Mouse (Mus musculus) kidney, embryonic 16.5 days (tissue): ENCODE data around the gene Timmdc1. TPM values are rescaled to one million over a fixed set of nuclear protein-coding genes. Genes with fewer than 3 reads are reported as not detected.

Experiments used
- ATAC-seq: fragments of 200-750 bp; cut with Nextera tagmentation; 2 replicates; pipeline ENCODE4 v1.8.0; 2017; ENCODE audit warnings: moderate TSS enrichment; ENCODE audit not compliant: low FRiP score, low TSS enrichment
- H3K27ac ChIP-seq: fragments of 300-500 bp; sonication (generic); 2 replicates; pipeline ENCODE4 v1.5.1; 2014; ENCODE audit warnings: low read length
- H3K27me3 ChIP-seq: fragments of 300-500 bp; sonication (generic); 2 replicates; pipeline ENCODE4 v1.6.1; 2014; ENCODE audit warnings: low read length, control low read depth, mixed read lengths; ENCODE audit not compliant: insufficient read depth
- H3K36me3 ChIP-seq: fragments of 300-500 bp; sonication (generic); 2 replicates; pipeline ENCODE4 v1.6.1; 2014; ENCODE audit warnings: low read length, control low read depth, mixed read lengths; ENCODE audit not compliant: insufficient read depth
- H3K4me1 ChIP-seq: fragments of 300-500 bp; sonication (generic); 2 replicates; pipeline ENCODE4 v1.6.1; 2014; ENCODE audit warnings: low read length, control low read depth, mixed read lengths; ENCODE audit not compliant: insufficient read depth
- H3K4me2 ChIP-seq: fragments of 300-500 bp; sonication (generic); replicated peaks from 2 replicates; pipeline ENCODE4 v1.6.1; 2014; ENCODE audit warnings: low read depth, low read length
- H3K4me3 ChIP-seq: fragments of 300-500 bp; sonication (generic); 2 replicates; pipeline ENCODE4 v1.5.1; 2014; ENCODE audit warnings: mild to moderate bottlenecking, low read length
- H3K9ac ChIP-seq: fragments of 300-500 bp; sonication (generic); replicated peaks from 2 replicates; pipeline ENCODE4 v1.6.1; 2014; ENCODE audit warnings: low read length
- H3K9me3 ChIP-seq: fragments of 300-500 bp; sonication (generic); 2 replicates; pipeline ENCODE4 v1.6.1; 2016; ENCODE audit warnings: low read length, control low read depth
- WGBS: fragments of 180-500 bp; shearing (Covaris S2); extraction: QIAGEN DNeasy Blood & Tissue Kit; methylation state at CpG from one replicate; pipeline ENCODE4 v1.1.7; 2014; 5-methylcytosine and 5-hydroxymethylcytosine counted together
- polyA plus RNA-seq: library from polyadenylated mRNA; unstranded; fragments of >200 nt; fragmentation: Nextera tagmentation; extraction: Ambion mirVana; gene quantifications from 2 replicates; pipeline ENCODE4 v1.2.1, GENCODE M21; 2015

Timmdc1 gene
- polyA plus RNA-seq, 1 experiment from 2014 or later = 29.7 TPM

DNA sequence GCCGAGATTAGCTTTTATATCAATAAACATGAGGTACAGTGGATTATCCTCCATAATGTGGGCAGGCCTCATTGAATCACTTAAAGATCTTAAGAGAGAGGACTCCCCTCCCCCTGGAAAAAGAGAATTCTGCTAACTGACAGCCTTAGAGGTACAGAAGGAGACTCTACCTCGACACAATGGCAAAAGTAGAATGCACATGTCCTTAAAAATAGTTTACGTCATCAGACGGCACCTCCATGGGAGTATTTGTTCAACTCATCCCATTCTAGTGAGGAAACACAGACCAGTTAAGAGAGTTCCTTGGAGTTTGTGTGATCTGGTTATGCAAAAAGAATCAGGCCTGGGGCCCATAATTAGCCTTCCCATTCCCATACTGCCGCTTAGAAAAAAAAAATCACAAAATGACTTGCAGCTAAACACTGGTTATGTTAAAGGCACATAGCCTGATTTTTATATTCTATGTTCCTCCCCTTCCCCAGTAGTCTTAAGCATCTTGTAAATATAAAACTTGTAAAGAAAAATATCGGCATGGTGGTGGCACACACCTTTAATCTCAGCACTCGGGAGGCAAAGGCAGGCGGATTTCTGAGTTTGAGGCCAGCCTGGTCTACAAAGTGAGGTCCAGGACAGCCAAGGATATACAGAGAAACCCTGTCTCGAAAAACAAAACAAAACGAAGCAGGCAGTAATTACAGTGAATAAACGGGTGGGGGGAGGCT, 67.8 kb downstream of the Timmdc1 start:
- WGBS = 70% methylated on average over 11 of the region's 11 CpGs
- no peaks in the 10 kb centered on the region for H3K27me3 ChIP-seq

DNA sequence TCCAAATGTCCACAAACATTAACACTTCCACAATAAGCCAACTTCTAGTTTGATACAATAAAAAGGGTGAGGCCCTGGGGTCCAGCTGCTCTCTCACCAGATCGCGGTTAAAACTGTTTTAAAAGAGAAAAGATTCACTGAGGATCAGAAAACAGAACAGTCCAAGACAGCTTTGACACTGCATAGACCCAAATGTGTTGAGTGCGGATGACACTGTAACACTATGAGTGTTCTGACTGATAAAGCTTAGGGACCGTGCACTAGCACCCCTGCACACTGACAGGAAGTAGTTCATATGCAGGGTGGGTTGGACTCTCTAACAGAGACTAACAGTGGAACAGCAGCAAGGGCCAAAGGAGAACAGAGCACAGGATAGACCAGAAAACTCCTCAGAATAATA, 68.5 kb downstream of the Timmdc1 start:
- 90% methylated on average over 4 of the region's 4 CpGs for WGBS
- no peaks in the 10 kb centered on the region for H3K9me3 ChIP-seq
- H3K27me3 ChIP-seq = no peaks in the 10 kb centered on the region
- no peak overlapping the region for H3K9ac ChIP-seq
- peaks cover 10% of the 10 kb centered on the region for H3K36me3 ChIP-seq
- H3K4me2 ChIP-seq = no peak overlapping the region
- ATAC-seq = no peak
- peaks cover 11% of the 10 kb centered on the region for H3K4me1 ChIP-seq
- no peak overlapping the region for H3K27ac ChIP-seq
- no peak overlapping the region for H3K4me3 ChIP-seq

More for the DNA sequence above, 67.8 kb downstream of the Timmdc1 start:
- Histone ChIP-seq H3K9ac (no peak overlapping the region), H3K9me3 (no peaks in the 10 kb centered on the region), H3K4me2 (no peak overlapping the region), H3K4me3 (no peak overlapping the region), H3K36me3 (peaks cover 6% of the 10 kb centered on the region; the same call in 1 of the 2 replicates), H3K27ac (no peak overlapping the region), H3K4me1 (peaks cover 11% of the 10 kb centered on the region)
- no peak for ATAC-seq

DNA sequence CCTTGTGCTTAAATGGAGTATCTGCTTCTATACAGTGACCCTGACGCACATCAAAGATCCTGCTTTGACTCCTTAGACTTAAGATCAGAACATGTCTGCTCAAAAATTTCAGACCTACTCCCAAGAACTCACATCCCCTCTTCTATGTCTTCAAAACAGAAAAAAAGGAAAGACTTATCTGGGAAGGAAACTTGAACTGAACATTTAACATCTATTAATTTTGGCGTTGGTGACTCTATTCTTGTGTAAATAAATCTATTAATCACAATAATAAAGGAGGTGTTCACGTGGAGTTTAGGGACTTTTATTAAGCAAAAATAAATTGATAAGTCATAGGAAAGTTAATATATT, 69.3 kb downstream of the Timmdc1 start:
- WGBS = 24% methylated on average over 3 of the region's 3 CpGs
- Histone ChIP-seq H3K4me1 (peaks cover 11% of the 10 kb centered on the region), H3K36me3 (peaks cover 17% of the 10 kb centered on the region), H3K4me3 (peak overlapping the region; percentile 77), H3K27me3 (no peaks in the 10 kb centered on the region), H3K4me2 (peak overlapping the region; percentile 82), H3K9me3 (no peaks in the 10 kb centered on the region), H3K9ac (peak overlapping the region; percentile 96), H3K27ac (peak overlapping the region; percentile 97)
- no peak for ATAC-seq

DNA sequence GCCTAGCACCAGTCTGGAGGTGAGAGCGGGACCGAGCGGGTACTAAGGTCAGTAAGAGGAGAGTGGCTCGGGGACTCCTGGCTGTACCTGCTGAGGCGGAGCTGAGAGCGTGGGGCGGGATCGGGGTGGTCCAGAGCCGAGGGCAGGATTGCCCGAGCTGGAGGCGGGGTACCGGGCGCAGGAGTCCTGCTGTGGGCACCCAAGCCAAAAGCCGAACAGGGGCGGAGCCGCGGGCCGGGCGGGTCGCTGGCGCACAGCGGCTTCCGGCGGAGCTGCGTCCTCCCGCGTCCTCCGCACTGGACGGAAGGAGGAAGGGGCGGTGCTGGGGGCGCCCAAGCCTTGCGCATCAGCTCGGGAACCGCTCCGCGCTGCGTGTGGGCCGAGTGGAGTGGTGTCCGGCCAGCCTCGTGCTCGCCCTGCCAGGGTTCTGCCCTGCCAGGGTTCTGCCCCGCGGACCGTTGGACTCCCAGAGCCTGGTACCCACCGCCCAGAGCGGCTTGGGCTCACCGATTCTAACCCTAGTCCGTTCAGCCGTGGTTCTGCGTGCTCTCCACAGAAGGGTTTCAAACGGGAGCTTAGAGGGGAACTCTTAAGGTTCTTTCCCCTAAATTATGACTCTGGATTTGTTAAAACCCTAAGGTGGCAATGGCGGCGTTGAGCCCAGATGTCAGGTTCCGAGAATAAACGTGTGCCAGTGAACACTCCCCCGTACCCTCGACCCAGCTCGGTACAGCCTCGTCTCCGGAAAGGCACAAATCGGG, 69.8 kb downstream of the Timmdc1 start, which contains the start of gene Adprh:
TSS of gene Adprh (minus strand) at position 262 of the 761 bp plus-strand sequence.
- peak within 1 kb of the TSS; percentile 82 for H3K4me2 ChIP-seq
- no peaks in the 10 kb centered on the region for H3K9me3 ChIP-seq
- H3K9ac ChIP-seq = peak within 1 kb of the TSS; percentile 96
- peak within 1 kb of the TSS; percentile 77 for H3K4me3 ChIP-seq
- peak within 1 kb of the TSS; percentile 97 for H3K27ac ChIP-seq
- peak; percentile 99 for ATAC-seq
- no peaks in the 10 kb centered on the region for H3K27me3 ChIP-seq
- under 1% methylated on average over 53 of the region's 61 CpGs for whole genome bisulfite sequencing
- H3K36me3 ChIP-seq = peaks cover 19% of the 10 kb centered on the region
- peaks cover 11% of the 10 kb centered on the region for H3K4me1 ChIP-seq

DNA sequence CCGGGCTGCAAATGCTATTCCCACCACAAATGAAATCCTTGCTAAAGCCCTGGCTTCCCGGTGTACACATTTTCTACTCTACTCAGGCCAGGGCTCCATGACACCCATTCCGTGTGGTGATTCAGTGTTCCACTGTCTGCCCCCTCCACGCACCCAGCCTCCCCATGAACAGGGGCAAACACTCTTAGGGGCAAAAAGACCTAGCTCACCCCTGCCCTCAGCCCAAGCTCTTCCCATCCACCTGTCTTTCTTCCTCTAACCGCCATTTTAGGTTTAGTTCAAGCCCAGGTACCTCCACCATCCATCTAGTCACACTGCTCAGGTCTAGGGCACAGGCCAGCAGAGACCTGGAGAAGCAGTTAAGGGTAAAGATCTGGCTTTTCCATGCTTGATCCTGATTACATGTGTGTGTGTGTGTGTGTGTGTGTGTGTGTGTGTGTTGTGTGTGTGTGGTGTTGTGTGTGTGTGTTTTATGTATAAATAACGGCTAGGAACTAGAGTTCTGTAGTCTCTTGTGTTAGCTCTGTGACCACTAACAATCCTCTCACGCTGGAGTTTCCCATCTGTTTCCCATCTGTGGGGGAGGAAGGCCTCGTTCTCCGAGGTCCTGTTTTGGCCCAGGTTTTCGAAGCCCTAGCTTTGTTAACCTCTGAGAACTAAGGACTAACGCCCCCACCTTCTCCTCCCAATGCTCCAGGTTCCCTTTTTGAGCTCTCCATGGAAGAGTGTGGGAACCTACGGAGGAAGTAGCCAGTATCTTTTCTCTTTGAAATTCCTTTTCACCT, 70.8 kb downstream of the Timmdc1 start:
- H3K36me3 ChIP-seq = peaks cover 28% of the 10 kb centered on the region
- H3K4me1 ChIP-seq = peaks cover 11% of the 10 kb centered on the region
- 36% methylated on average over 12 of the region's 12 CpGs for WGBS
- ATAC-seq = no peak; the same call in none of the 2 replicates
- H3K27ac ChIP-seq = peak overlapping the region; percentile 97
- H3K4me3 ChIP-seq = peak overlapping the region; percentile 77
- no peaks in the 10 kb centered on the region for H3K27me3 ChIP-seq
- H3K9me3 ChIP-seq = no peaks in the 10 kb centered on the region
- peak overlapping the region; percentile 96 for H3K9ac ChIP-seq
- H3K4me2 ChIP-seq = peak overlapping the region; percentile 82

DNA sequence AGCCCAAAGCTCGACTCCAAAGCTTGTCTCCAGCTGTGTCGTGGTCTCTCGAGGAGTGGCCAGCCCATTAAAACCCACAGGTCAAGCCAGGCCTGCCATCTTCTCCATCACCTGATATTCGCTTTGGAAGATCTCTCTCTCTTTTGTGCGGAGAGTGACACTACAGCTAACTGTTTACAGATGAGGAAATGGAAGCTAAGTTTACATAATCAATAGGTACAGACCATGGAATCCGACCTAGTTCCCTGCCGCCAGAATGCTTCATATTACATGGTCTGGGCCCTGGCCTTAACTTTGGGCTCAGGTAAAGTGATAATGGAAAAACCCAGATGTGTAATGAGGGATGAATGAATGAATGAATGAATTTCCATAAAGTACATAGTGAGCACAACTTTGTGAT, 71.8 kb downstream of the Timmdc1 start:
- no peak overlapping the region for H3K4me3 ChIP-seq
- no peak overlapping the region for H3K27ac ChIP-seq
- peaks cover 11% of the 10 kb centered on the region for H3K4me1 ChIP-seq
- no peak overlapping the region for H3K4me2 ChIP-seq
- peaks cover 37% of the 10 kb centered on the region for H3K36me3 ChIP-seq
- ATAC-seq = no peak
- no peak overlapping the region for H3K9ac ChIP-seq
- no peaks in the 10 kb centered on the region for H3K27me3 ChIP-seq
- H3K9me3 ChIP-seq = no peaks in the 10 kb centered on the region
- WGBS = 93% methylated on average over 7 of the region's 7 CpGs

DNA sequence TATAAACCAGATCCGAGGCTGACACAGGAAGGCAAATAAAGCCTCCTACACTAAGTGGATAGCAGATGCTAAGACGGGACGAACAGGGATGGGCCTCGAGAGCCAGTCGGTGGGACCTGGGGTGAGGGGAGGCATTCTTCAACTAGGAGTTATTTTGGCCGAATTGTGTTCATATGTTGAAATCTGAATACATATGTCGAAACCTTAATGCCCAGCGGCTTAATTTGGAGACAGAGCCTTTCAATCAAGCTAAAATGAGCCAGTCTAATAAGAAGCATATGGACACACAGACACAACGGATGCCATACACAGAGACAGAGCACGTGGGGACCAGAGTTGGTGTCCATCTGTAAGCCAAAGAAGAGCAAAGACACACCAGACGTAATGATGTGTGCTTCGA, 74.0 kb downstream of the Timmdc1 start:
- no peak for ATAC-seq
- Histone ChIP-seq H3K9me3 (no peaks in the 10 kb centered on the region), H3K4me2 (no peak overlapping the region), H3K9ac (no peak overlapping the region), H3K36me3 (peaks cover 54% of the 10 kb centered on the region), H3K4me1 (peaks cover 11% of the 10 kb centered on the region), H3K27ac (no peak overlapping the region), H3K27me3 (no peaks in the 10 kb centered on the region), H3K4me3 (no peak overlapping the region)
- WGBS = 94% methylated on average over 12 of the region's 12 CpGs

Other genes starting within 250 kb of the Timmdc1 start
- gene Nr1i2, start 227.8 kb downstream of the Timmdc1 start, polyA plus RNA-seq = 0.39 and 0.46 TPM in 2 replicates
- gene Maats1, start 180.5 kb downstream of the Timmdc1 start, polyA plus RNA-seq = 0.08 and 0.26 TPM in 2 replicates
- 147 and 149 TPM in 2 replicates for gene Cox17, start 175.7 kb downstream of the Timmdc1 start, polyA plus RNA-seq
- gene Gm21987, start 175.6 kb downstream of the Timmdc1 start, polyA plus RNA-seq = not detected in 2 replicates
- 0.54 and 6.7 TPM in 2 replicates for gene Popdc2, start 160.5 kb downstream of the Timmdc1 start, polyA plus RNA-seq
- gene Pla1a, start 89.5 kb downstream of the Timmdc1 start, polyA plus RNA-seq = 9.4 and 10.0 TPM in 2 replicates
- gene Adprh, start 70.0 kb downstream of the Timmdc1 start, polyA plus RNA-seq = 94.3 and 102 TPM in 2 replicates
- gene Cd80, start 67.1 kb downstream of the Timmdc1 start, polyA plus RNA-seq = 0.32 and 0.41 TPM in 2 replicates
- 62.2 and 62.9 TPM in 2 replicates for gene Poglut1, start 27.6 kb upstream of the Timmdc1 start, polyA plus RNA-seq
- gene Tmem39a, start 36.0 kb upstream of the Timmdc1 start, polyA plus RNA-seq = 133 and 139 TPM in 2 replicates
- gene Arhgap31, start 190.6 kb upstream of the Timmdc1 start, polyA plus RNA-seq = 10.8 and 13.3 TPM in 2 replicates
- 32.7 and 34.5 TPM in 2 replicates for gene B4galt4, start 219.6 kb upstream of the Timmdc1 start, polyA plus RNA-seq